Mouse (Mus musculus) hindbrain, embryonic 15.5 days (tissue): ENCODE results near the gene 4930556J24Rik. TPM values are rescaled to one million over a fixed set of nuclear protein-coding genes. Genes with fewer than 3 reads are reported as not detected.
A peak's percentile ranks its signal among the peaks of the same experiment; 100 is the strongest.

ENCODE experiments used
- ATAC-seq: fragments of 200-750 bp; cut with Nextera tagmentation; 2 replicates; pipeline ENCODE4 v1.8.0; 2017; ENCODE audit warnings: low read depth, moderate number of reproducible peaks, moderate TSS enrichment; ENCODE audit not compliant: low FRiP score
- H3K27ac ChIP-seq: fragments of 300-500 bp; sonication (generic); replicated peaks from 2 replicates; pipeline ENCODE4 v1.5.1; 2015; ENCODE audit warnings: mild to moderate bottlenecking, inconsistent platforms
- H3K27me3 ChIP-seq: fragments of 300-500 bp; sonication (generic); 2 replicates; pipeline ENCODE4 v1.6.1; 2015; ENCODE audit warnings: control low read depth, inconsistent platforms
- H3K36me3 ChIP-seq: fragments of 300-500 bp; sonication (generic); 2 replicates; pipeline ENCODE4 v1.6.1; 2015; ENCODE audit warnings: control low read depth, inconsistent platforms
- H3K4me1 ChIP-seq: fragments of 300-500 bp; sonication (generic); replicated peaks from 2 replicates; pipeline ENCODE4 v1.6.1; 2015; ENCODE audit warnings: control low read depth, inconsistent platforms
- H3K4me2 ChIP-seq: fragments of 300-500 bp; sonication (generic); 2 replicates; pipeline ENCODE4 v1.6.1; 2015; ENCODE audit warnings: moderate library complexity, mild to moderate bottlenecking, inconsistent platforms
- H3K4me3 ChIP-seq: fragments of 300-500 bp; sonication (generic); 2 replicates; pipeline ENCODE4 v1.5.1; 2015; ENCODE audit warnings: mild to moderate bottlenecking, inconsistent platforms
- H3K9ac ChIP-seq: fragments of 300-500 bp; sonication (generic); 2 replicates; pipeline ENCODE4 v1.6.1; 2015; ENCODE audit warnings: inconsistent platforms
- H3K9me3 ChIP-seq: fragments of 300-500 bp; sonication (generic); 2 replicates; pipeline ENCODE4 v1.6.1; 2016; ENCODE audit warnings: control low read depth, inconsistent platforms
- WGBS: fragments of 180-500 bp; shearing (Covaris S2); methylation state at CpG from one replicate; pipeline ENCODE4 v1.1.7; 2015; 5-methylcytosine and 5-hydroxymethylcytosine counted together
- polyA plus RNA-seq: library from polyadenylated mRNA; unstranded; fragments of >200 nt; fragmentation: Nextera tagmentation; extraction: Ambion mirVana; gene quantifications from 2 replicates; pipeline ENCODE4 v1.2.1, GENCODE M21; 2015

Gene 4930556J24Rik
- polyA plus RNA-seq, 1 experiment from 2014 or later: 0.13 TPM

DNA sequence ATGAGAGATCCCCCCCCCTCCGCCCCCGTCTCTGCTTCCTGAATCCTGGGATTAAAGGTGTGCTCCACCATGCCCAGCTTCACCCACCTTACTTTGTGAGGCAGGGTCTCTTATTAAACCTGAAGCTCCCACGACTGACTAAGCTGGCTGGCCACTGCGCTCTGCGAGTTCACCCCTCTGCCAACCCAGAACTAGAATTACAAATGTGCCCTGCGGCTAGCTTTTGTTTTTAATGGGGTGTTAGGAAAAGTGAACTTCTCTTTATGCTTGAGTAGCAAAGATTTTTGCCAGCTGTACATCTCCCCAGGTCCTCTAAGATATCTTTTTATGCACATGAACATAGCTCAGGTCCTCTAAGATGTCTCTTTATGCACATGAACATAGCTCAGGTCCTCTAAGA is 17.3 kb upstream of the 4930556J24Rik start:
- Histone ChIP-seq H3K4me2 (no peak overlapping the region), H3K4me1 (peaks cover 11% of the 10 kb centered on the region; the same call in 1 of the 2 replicates), H3K36me3 (no peaks in the 10 kb centered on the region), H3K4me3 (no peak overlapping the region), H3K9ac (no peak overlapping the region), H3K9me3 (no peaks in the 10 kb centered on the region), H3K27me3 (peaks cover 26% of the 10 kb centered on the region), H3K27ac (no peak overlapping the region)
- 80% methylated on average over 6 of the region's 6 CpGs for WGBS
- no peak for ATAC-seq

DNA sequence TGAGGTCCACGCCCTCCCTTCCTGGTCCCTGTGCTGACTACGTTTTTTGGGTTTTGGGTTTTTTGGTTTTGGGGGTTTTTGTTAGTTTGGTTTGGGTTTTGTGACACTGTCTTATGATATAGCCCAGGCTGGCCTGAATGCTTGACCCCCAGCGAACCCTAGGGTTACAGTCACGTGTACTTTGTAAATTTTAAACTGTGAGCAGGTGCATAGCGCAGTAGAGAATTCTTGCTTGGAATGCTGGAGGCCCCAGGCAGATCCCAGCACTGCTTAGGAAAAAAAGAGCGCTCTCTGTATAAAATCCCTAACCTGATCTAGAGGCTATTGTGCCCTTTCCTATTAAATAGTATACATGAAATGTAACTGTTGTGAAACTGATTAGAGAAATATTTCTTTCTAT is 16.6 kb upstream of the 4930556J24Rik start:
- H3K4me2 ChIP-seq: no peak overlapping the region
- peaks cover 18% of the 10 kb centered on the region for H3K27me3 ChIP-seq
- H3K36me3 ChIP-seq: no peaks in the 10 kb centered on the region
- H3K4me3 ChIP-seq: no peak overlapping the region
- H3K9me3 ChIP-seq: no peaks in the 10 kb centered on the region
- no peak for ATAC-seq
- H3K27ac ChIP-seq: no peak overlapping the region
- H3K4me1 ChIP-seq: peaks cover 5% of the 10 kb centered on the region; the same call in 1 of the 2 replicates
- H3K9ac ChIP-seq: no peak overlapping the region
- WGBS: 80% methylated on average over 6 of the region's 6 CpGs

DNA sequence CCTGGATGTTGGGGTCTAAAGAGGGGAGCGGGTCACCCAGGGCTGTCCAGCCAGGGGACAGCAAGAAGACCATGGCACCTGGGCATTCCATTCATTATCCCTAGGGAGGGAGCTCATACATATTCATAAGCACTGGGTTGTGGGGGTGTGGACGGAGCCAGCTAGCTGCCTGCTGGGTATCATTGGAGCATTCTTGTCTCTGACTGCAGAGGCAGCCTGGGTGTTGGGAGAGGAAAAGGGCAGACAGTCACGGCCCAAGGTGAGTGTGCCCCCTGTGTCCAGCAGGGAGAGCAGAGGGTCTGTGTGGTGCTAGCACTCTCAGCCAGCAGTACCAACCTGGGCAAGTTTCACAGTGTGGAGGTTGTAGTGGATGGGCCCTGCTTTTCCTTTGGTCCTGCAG is 13.2 kb upstream of the 4930556J24Rik start:
- ATAC-seq: no peak
- Histone ChIP-seq H3K4me1 (no peaks in the 10 kb centered on the region), H3K27ac (no peak overlapping the region), H3K9ac (no peak overlapping the region), H3K27me3 (no peaks in the 10 kb centered on the region), H3K4me3 (no peak overlapping the region), H3K4me2 (no peak overlapping the region), H3K9me3 (no peaks in the 10 kb centered on the region), H3K36me3 (no peaks in the 10 kb centered on the region)
- 33% methylated on average over 3 of the region's 3 CpGs for WGBS

DNA sequence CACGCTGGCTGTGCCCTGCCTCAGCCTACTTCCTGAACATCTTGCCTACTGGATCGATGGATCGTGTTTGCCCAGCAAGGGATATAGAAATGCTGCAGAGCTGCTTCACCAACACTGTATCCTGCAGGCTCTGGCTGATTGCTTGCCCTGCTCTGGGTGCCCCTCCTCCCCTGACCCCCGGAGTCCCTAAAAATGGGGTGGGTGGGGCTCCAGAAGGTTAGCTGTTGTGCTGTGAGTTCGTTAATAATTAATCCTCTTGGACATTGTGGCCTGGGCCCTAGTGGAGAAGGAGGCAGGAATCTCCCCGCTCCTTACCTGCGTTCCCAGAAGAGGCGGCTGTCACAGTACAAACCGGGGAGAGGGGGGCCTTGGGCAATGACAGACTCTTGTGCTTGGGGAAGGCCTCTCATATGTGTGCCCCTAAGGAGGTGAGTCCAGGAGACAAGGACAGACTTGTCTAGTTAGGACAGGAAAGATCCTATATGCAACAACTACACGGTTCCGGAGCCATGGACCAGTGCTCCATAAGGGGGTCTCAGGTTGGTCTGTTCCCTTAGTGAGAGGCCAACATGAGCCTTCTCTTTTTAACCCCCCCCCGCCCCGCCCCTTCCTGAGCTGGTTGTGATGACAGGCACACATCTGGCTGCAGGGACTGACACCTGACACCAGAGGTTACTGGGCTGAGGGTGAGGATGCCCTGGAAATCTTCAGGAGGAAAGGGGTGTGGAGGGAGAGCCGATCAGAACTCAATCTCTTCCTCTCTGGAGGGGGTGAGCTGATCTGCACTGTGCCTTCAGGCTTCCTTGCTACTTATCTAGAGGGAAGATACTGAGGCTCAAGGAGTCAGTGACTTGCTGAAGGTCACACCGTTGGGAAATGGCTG is 7.5 kb upstream of the 4930556J24Rik start:
- H3K4me3 ChIP-seq: peak overlapping the region; percentile 47
- ATAC-seq: peak; percentile 71
- WGBS: 9% methylated on average over 15 of the region's 15 CpGs
- H3K4me2 ChIP-seq: peak overlapping the region; percentile 75
- H3K4me1 ChIP-seq: peaks cover 12% of the 10 kb centered on the region
- H3K27me3 ChIP-seq: 0 out of 2 replicates have a peak, but pooled peaks cover 2% of the 10 kb centered on the region
- H3K9ac ChIP-seq: peak overlapping the region; percentile 53
- no peaks in the 10 kb centered on the region for H3K9me3 ChIP-seq
- peak overlapping the region; percentile 25; the same call in 1 of the 2 replicates for H3K27ac ChIP-seq
- peaks cover 18% of the 10 kb centered on the region for H3K36me3 ChIP-seq

DNA sequence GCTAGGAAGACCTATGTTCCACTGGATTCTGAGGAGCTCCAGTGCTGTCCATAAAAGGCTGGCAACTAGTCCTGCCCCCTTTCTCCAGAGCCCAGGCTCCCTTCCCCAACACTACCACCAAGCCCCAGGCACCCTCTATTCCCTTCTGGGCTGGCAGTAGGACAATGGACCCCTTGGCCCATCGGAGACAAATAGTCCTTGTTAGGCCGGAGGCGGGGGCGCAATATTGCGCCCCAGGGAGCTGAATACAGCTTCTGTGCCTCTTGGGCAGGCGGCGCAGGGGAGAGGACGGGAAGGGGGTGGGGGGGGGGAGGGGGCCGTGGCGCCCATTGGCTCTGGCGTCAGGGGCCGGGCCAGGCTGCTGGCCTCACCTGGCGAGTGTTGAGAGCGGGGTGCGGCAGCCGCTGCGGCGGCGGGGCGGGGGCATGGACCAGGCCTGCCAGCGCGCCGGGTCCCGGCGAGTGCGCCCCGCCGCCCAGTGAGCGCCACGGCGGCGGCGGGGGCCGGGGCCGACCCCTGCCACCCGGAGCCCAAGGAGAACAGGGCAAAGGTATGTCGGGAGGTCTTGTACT is 6.8 kb upstream of the 4930556J24Rik start, which contains the start of gene Gal3st1:
TSS of gene Gal3st1 (plus strand) at position 346 of the 572 bp plus-strand sequence.
- peak; percentile 64; the same call in 1 of the 2 replicates for ATAC-seq
- peak within 1 kb of the TSS; percentile 47 for H3K4me3 ChIP-seq
- WGBS: 0% methylated on average over 18 of the region's 37 CpGs
- H3K4me1 ChIP-seq: peaks cover 12% of the 10 kb centered on the region
- H3K27me3 ChIP-seq: 0 out of 2 replicates have a peak, but pooled peaks cover 2% of the 10 kb centered on the region
- peak within 1 kb of the TSS; percentile 42; the same call in 1 of the 2 replicates for H3K27ac ChIP-seq
- H3K9ac ChIP-seq: peak within 1 kb of the TSS; percentile 53
- H3K36me3 ChIP-seq: peaks cover 25% of the 10 kb centered on the region
- peak within 1 kb of the TSS; percentile 75 for H3K4me2 ChIP-seq
- no peaks in the 10 kb centered on the region for H3K9me3 ChIP-seq

DNA sequence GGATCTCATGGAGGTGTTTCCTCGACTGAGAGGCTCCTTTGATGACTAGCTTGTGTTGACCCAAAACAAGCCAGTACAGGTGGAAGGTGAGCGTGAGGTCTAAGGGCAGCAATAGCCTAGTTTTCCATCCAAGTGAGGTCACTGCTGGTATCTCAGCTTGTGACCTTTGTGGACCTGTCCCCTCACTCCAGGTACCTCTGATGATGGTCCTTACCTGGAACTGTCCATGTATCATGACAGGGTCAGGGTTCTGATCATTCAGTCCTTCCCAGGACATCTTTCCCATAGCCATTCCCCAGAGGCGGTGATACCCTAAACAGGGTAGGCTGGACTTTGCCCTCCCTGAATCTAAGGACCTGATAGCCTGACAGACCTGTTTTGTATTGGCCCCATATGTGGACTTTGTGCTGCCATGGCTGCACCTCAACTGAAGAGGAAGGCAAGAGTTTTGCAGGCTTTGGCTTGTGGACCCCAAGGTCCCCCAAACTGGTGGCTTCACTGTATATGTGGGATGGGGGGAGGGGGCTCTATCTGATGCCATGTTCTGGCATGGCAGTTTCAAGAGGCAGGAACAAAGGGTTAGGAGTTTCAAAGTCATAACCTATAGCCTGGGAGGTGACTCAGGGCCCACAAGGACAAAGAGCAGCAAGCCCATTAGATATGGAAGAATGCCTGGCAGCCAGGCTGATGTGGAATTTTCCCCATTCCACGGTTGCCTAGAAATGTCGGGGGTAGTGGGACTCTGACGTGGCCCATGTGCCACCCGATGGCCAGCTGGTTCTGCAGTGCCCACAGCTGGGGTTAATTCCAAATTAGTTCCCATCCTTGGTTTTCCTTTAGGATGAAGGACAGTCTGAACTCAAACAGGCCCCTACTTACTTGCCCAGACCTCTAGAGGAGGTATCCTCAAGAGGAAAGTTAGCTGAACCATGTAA is 6.0 kb upstream of the 4930556J24Rik start:
- ATAC-seq: no peak
- Histone ChIP-seq H3K27ac (0 out of 2 replicates have a peak overlapping the region, but pooled peaks have one; percentile 42), H3K9me3 (no peaks in the 10 kb centered on the region), H3K27me3 (0 out of 2 replicates have a peak, but pooled peaks cover 2% of the 10 kb centered on the region), H3K36me3 (peaks cover 33% of the 10 kb centered on the region), H3K4me1 (peaks cover 12% of the 10 kb centered on the region), H3K4me2 (peak overlapping the region; percentile 75), H3K9ac (peak overlapping the region; percentile 53; the same call in 1 of the 2 replicates), H3K4me3 (peak overlapping the region; percentile 47; the same call in 1 of the 2 replicates)
- 69% methylated on average over 7 of the region's 7 CpGs for WGBS

DNA sequence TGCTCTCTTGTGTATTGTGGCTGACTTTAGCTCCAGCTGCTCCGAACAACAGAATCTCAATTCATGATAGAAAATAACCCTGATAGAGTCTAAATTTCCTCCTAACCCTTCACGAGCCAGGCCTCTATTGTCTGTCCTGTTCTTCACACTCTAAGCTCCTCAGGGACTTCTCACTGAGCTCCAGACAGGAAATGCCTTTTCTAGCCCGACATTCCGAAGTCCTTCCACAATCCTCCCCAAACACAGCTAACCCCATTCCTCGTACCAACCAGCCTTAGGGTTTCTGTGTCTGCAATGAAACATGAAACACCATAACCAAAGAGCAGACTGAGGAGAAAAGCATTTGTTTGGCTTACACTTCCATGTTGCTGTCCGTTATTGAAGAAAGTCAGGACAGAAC is 5.0 kb upstream of the 4930556J24Rik start:
- Histone ChIP-seq H3K36me3 (peaks cover 39% of the 10 kb centered on the region), H3K9me3 (no peaks in the 10 kb centered on the region), H3K27me3 (0 out of 2 replicates have a peak, but pooled peaks cover 2% of the 10 kb centered on the region), H3K4me2 (no peak overlapping the region), H3K4me1 (peaks cover 12% of the 10 kb centered on the region), H3K9ac (no peak overlapping the region), H3K4me3 (no peak overlapping the region), H3K27ac (no peak overlapping the region)
- 75% methylated on average over 6 of the region's 6 CpGs for WGBS
- ATAC-seq: no peak

DNA sequence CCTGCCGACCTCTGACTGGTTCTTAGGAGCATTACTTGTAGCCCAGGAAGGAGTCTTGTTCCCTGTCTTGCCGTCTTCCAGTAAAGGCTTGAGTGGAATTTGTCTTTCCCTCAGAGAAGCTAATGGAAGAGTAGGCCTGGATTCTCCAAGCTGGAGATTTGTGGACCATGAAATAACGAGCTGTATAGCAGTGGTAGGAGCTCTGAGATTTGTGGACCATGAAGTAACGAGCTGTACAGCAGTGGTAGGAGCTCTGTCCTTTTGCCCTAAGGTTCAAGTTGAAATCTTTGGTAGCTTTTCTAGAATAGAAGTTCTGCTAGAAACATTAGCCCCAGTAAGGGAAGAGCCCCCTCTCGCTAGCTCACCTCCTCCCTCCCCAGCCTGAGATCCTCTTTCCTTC is 1.8 kb upstream of the 4930556J24Rik start:
- Histone ChIP-seq H3K4me3 (no peak overlapping the region), H3K36me3 (peaks cover 70% of the 10 kb centered on the region), H3K9me3 (no peaks in the 10 kb centered on the region), H3K27me3 (no peaks in the 10 kb centered on the region), H3K9ac (no peak overlapping the region), H3K4me2 (no peak overlapping the region), H3K27ac (no peak overlapping the region), H3K4me1 (peaks cover 7% of the 10 kb centered on the region)
- ATAC-seq: no peak
- WGBS: 95% methylated on average over 5 of the region's 5 CpGs

DNA sequence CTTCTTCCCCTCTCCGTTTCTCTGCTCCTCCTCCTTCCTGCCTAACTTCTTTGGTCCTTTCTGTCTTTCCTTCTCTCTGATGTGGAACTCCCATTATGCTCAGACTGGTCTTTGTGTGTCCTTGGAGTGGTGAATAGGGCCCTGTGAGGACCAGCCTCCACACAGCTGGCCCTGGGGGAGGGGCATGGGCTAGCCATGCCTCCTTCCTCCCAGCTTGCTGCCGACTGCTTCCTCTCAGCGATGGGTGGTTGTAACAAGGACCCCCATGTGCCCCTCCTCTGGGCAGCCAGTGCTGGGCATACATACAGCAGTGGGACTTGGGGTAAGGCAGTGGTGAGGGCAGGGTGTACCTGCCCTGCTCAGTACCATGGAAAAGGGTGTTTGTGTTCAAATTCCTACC is 2.3 kb downstream of the 4930556J24Rik start:
- no peak for ATAC-seq
- peaks cover 90% of the 10 kb centered on the region for H3K36me3 ChIP-seq

DNA sequence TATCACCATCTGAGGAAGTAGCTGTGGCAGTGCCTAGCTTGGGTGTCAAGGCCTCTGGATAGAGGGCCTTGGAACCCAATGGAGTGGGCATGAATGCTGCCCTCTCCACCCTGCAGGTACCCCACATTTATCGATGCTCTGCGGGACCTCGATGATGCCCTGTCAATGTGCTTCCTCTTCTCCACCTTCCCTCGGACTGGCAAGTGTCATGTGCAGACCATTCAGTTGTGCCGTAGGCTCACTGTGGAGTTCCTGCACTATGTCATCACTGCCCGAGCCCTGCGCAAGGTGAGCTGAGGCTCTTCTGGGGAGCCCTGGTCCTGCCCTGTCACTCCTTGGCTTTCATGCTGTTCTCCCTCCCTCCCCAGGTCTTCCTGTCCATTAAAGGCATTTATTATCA is 3.5 kb downstream of the 4930556J24Rik start:
- no peaks in the 10 kb centered on the region for H3K9me3 ChIP-seq
- no peaks in the 10 kb centered on the region for H3K27me3 ChIP-seq
- H3K4me1 ChIP-seq: no peaks in the 10 kb centered on the region
- H3K27ac ChIP-seq: no peak overlapping the region
- H3K4me3 ChIP-seq: no peak overlapping the region
- H3K9ac ChIP-seq: no peak overlapping the region
- ATAC-seq: no peak
- WGBS: 96% methylated on average over 7 of the region's 7 CpGs
- peaks cover 85% of the 10 kb centered on the region for H3K36me3 ChIP-seq
- no peak overlapping the region for H3K4me2 ChIP-seq

More for the DNA sequence above, 2.3 kb downstream of the 4930556J24Rik start:
- H3K27ac ChIP-seq: no peak overlapping the region
- H3K4me1 ChIP-seq: no peaks in the 10 kb centered on the region
- WGBS: 57% methylated on average over 3 of the region's 3 CpGs
- no peak overlapping the region for H3K9ac ChIP-seq
- no peaks in the 10 kb centered on the region for H3K9me3 ChIP-seq
- no peak overlapping the region for H3K4me3 ChIP-seq
- H3K4me2 ChIP-seq: no peak overlapping the region
- H3K27me3 ChIP-seq: no peaks in the 10 kb centered on the region

DNA sequence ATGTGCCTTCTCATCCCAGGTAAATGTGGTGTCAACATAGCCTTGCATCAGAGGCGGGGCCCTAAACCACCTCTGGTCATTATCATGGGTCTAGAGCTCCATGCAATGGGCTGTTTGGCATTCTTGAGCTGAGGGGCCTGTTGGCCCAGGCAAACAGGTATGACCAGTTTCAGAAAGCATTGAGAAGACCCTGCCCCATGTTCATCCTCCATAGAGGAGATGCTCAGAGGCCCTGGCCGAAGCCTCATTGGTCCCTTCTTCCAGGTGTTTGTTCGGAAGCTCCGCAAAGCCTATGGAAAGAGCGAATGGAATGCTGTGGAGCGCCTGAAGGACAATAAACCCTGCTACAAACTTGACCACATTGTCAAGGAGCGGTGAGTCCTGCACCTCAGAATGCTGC is 6.2 kb downstream of the 4930556J24Rik start:
- Histone ChIP-seq H3K36me3 (peaks cover 63% of the 10 kb centered on the region), H3K9ac (no peak overlapping the region), H3K27ac (no peak overlapping the region), H3K4me2 (no peak overlapping the region), H3K4me1 (peaks cover 8% of the 10 kb centered on the region; the same call in 1 of the 2 replicates), H3K9me3 (no peaks in the 10 kb centered on the region), H3K4me3 (no peak overlapping the region), H3K27me3 (no peaks in the 10 kb centered on the region)
- ATAC-seq: no peak
- 95% methylated on average over 7 of the region's 7 CpGs for WGBS
